Mouse (Mus musculus) heart, postnatal 0 days (tissue): ENCODE results near the gene Map3k4. TPM values are rescaled to one million over a fixed set of nuclear protein-coding genes. Genes with fewer than 3 reads are reported as not detected.

Experiments used
- ATAC-seq: fragments of 200-750 bp; cut with Nextera tagmentation; 2 replicates; pipeline ENCODE4 v1.8.0; 2017; ENCODE audit warnings: low read depth, moderate number of reproducible peaks, moderate library complexity; ENCODE audit not compliant: insufficient read depth
- DNase-seq: peaks from one replicate; pipeline ENCODE4 v3.0.0-alpha.2; 2016; ENCODE audit warnings: low spot score
- H3K27ac ChIP-seq: fragments of 300-500 bp; sonication (generic); 2 replicates; pipeline ENCODE4 v1.5.1; 2014; ENCODE audit warnings: low read depth, mild to moderate bottlenecking
- H3K27me3 ChIP-seq: fragments of 300-500 bp; sonication (generic); 2 replicates; pipeline ENCODE4 v1.6.1; 2014; ENCODE audit warnings: low read length, mixed read lengths; ENCODE audit not compliant: control insufficient read depth, insufficient read depth
- H3K36me3 ChIP-seq: fragments of 300-500 bp; sonication (generic); replicated peaks from 2 replicates; pipeline ENCODE4 v1.6.1; 2014; ENCODE audit warnings: low read length, mixed read lengths; ENCODE audit not compliant: control insufficient read depth, insufficient read depth
- H3K4me1 ChIP-seq: fragments of 300-500 bp; sonication (generic); 2 replicates; pipeline ENCODE4 v1.6.1; 2014; ENCODE audit warnings: antibody characterized with exemption; ENCODE audit not compliant: control insufficient read depth, insufficient read depth
- H3K4me2 ChIP-seq: fragments of 300-500 bp; sonication (generic); 2 replicates; pipeline ENCODE4 v1.6.1; 2014; ENCODE audit warnings: low read depth, mild to moderate bottlenecking, low read length, moderate library complexity
- H3K4me3 ChIP-seq: fragments of 300-500 bp; sonication (generic); 2 replicates; pipeline ENCODE4 v1.5.1; 2014; ENCODE audit warnings: low read depth, low read length
- H3K9ac ChIP-seq: fragments of 300-500 bp; sonication (generic); replicated peaks from 2 replicates; pipeline ENCODE4 v1.6.1; 2014; ENCODE audit warnings: low read depth, low read length, mixed read lengths
- H3K9me3 ChIP-seq: fragments of 300-500 bp; sonication (generic); replicated peaks from 2 replicates; pipeline ENCODE4 v1.6.1; 2016; ENCODE audit warnings: low read length; ENCODE audit not compliant: control insufficient read depth
- CTCF ChIP-seq: IDR thresholded peaks from 2 replicates; pipeline ENCODE4 v1.5.1; 2016; ENCODE audit warnings: antibody characterized with exemption, control low read depth, low read depth
- EP300 ChIP-seq: IDR thresholded peaks from 2 replicates; pipeline ENCODE4 v1.6.1; 2016; ENCODE audit warnings: antibody characterized with exemption, low read depth
- WGBS: fragments of 180-500 bp; shearing (Covaris S2); extraction: QIAGEN DNeasy Blood & Tissue Kit; methylation state at CpG from one replicate; pipeline ENCODE4 v1.1.7; 2014; 5-methylcytosine and 5-hydroxymethylcytosine counted together
- polyA plus RNA-seq: library from polyadenylated mRNA; unstranded; fragments of >200 nt; fragmentation: Nextera tagmentation; extraction: Ambion mirVana; gene quantifications from 2 replicates; pipeline ENCODE4 v1.2.1, GENCODE M21; 2015
- total RNA-seq: library from RNA; depleted of rRNA; stranded (reverse); fragments of >200 nt; gene quantifications from 2 replicates; pipeline ENCODE4 v1.2.3, GENCODE M21; 2014; ENCODE audit warnings: low replicate concordance

Gene Map3k4
- total and polyA plus RNA-seq, 2 experiments from 2014 or later: 25.0 to 36.0 TPM

- H3K27me3 ChIP-seq: no peaks in the 10 kb centered on the region
- no peak for DNase-seq
- no peaks in the 10 kb centered on the region for H3K36me3 ChIP-seq
- TF ChIP-seq EP300: no peak
- no peak for TF ChIP-seq CTCF
- 0 out of 2 replicates have a peak overlapping the region, but pooled peaks have one; percentile 10 for H3K4me2 ChIP-seq
- ATAC-seq: no peak
- H3K27ac ChIP-seq: peak overlapping the region; percentile 28; the same call in 1 of the 2 replicates
- H3K4me3 ChIP-seq: no peak overlapping the region
- H3K4me1 ChIP-seq: no peaks in the 10 kb centered on the region
- no peak overlapping the region for H3K9ac ChIP-seq
- no peaks in the 10 kb centered on the region for H3K9me3 ChIP-seq
- 35% methylated on average over 10 of the region's 10 CpGs for WGBS
Measured at GRCm38 (mm10) chr17:12195604-12196003, 123.0 kb downstream of the Map3k4 start.

DNA sequence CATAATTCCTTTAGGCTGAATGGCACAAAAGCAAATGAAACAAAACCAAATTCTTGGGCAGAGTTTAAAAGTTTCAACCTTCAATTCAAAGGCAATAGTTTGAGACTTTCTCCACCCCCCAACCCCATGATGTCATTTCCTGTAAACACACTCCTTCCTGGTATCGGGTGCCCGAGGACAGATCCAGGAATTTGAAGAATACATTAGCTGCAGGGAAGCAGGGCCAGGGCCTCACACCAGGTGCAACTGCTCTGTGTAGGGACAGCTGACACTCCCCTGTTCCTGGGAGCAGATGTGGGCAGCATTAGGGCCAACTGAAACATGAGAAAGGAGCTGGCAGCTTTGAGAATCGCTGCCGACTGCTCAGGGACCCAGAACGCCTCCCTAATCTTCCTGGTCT lies 123.5 kb downstream of the Map3k4 start:
- H3K27me3 ChIP-seq: no peaks in the 10 kb centered on the region
- H3K9me3 ChIP-seq: no peaks in the 10 kb centered on the region
- H3K36me3 ChIP-seq: no peaks in the 10 kb centered on the region
- H3K27ac ChIP-seq: peak overlapping the region; percentile 28; the same call in 1 of the 2 replicates
- no peak overlapping the region for H3K4me3 ChIP-seq
- no peak overlapping the region for H3K9ac ChIP-seq
- DNase-seq: peak; percentile 41
- H3K4me1 ChIP-seq: no peaks in the 10 kb centered on the region
- ATAC-seq: 0 out of 2 replicates have a peak, but pooled peaks have one; percentile 44
- WGBS: 21% methylated on average over 5 of the region's 5 CpGs
- 0 out of 2 replicates have a peak overlapping the region, but pooled peaks have one; percentile 10 for H3K4me2 ChIP-seq
- no peak for TF ChIP-seq EP300
- no peak for TF ChIP-seq CTCF

DNA sequence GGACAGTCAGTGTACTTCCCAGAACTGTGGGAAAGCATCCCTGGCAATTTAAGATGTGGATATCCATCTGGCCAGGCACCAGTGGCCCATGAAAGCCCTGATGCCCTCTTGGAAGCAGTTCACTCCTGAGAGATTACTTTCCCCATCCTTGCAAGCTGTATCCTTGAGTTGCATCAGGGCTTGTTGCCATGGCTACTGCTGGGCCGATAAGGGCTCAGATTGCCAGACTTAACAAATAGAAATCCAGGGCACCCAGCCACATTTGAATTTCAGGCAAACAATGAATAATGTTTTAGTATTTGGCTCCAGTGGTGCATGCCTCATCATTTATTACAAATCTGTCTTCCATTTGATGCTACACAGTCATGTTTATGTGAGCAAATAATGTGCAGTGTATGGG lies 130.8 kb downstream of the Map3k4 start:
- 48% methylated on average over 1 of the region's 1 CpGs for WGBS
- no peaks in the 10 kb centered on the region for H3K27me3 ChIP-seq
- no peaks in the 10 kb centered on the region for H3K36me3 ChIP-seq
- H3K4me2 ChIP-seq: no peak overlapping the region
- ATAC-seq (no peak), DNase-seq (no peak)
- no peaks in the 10 kb centered on the region for H3K4me1 ChIP-seq
- no peaks in the 10 kb centered on the region for H3K9me3 ChIP-seq
- no peak overlapping the region for H3K9ac ChIP-seq
- no peak overlapping the region for H3K27ac ChIP-seq
- H3K4me3 ChIP-seq: no peak overlapping the region
- TF ChIP-seq CTCF: no peak
- TF ChIP-seq EP300: no peak

GRCm38 (mm10) chr17:12186341-12186740 lies 132.3 kb downstream of the Map3k4 start:
- ATAC-seq: no peak
- WGBS: 70% methylated on average over 3 of the region's 3 CpGs
- Histone ChIP-seq H3K27me3 (no peaks in the 10 kb centered on the region), H3K4me3 (no peak overlapping the region), H3K4me2 (no peak overlapping the region), H3K9ac (no peak overlapping the region), H3K27ac (no peak overlapping the region), H3K36me3 (no peaks in the 10 kb centered on the region), H3K9me3 (no peaks in the 10 kb centered on the region), H3K4me1 (no peaks in the 10 kb centered on the region)
- no peak for DNase-seq
- TF ChIP-seq EP300 (no peak), CTCF (no peak)

DNA sequence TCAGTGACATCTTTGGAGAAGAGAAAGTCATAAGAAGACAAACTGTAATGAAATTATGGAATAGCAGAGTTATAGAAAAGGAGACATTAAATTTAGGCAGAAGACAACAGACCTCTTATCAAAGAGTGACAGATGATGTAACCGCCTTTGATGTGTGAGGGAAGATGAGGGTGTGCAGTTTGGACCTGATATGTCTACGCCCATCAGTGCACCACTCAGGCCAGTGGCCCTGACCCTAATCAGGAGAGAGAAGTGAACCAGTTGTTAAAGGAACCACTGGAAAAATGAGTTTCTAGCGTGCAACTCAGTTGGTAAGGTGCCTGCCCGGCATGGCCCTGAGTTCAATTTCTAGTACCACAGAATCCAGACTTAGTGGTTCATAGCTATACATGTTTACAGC lies 132.7 kb downstream of the Map3k4 start:
- H3K4me1 ChIP-seq: no peaks in the 10 kb centered on the region
- 80% methylated on average over 4 of the region's 4 CpGs for WGBS
- H3K9ac ChIP-seq: no peak overlapping the region
- H3K4me2 ChIP-seq: no peak overlapping the region
- H3K27me3 ChIP-seq: no peaks in the 10 kb centered on the region
- H3K4me3 ChIP-seq: no peak overlapping the region
- TF ChIP-seq CTCF (no peak), EP300 (no peak)
- DNase-seq: no peak
- H3K9me3 ChIP-seq: no peaks in the 10 kb centered on the region
- no peak overlapping the region for H3K27ac ChIP-seq
- no peak for ATAC-seq
- H3K36me3 ChIP-seq: no peaks in the 10 kb centered on the region

DNA sequence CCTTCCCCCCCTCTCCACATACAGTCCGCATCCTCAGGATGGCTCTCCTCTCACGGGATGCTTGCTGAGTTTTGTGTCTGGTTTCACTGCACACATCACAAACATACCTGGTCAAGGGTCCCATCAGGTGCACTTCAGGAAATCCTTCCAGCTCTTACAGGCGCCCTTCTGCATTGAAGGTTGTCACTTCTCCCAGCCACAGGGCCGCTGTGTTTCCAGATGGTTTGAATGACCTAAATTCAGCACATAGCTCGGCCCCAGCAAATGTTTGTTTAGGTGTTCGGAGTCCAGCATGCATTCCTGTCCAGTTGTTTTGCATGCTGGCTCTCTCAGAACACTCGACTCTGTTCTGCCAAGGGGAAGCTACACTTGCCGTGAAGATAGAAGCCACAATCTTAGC lies 134.3 kb downstream of the Map3k4 start:
- 67% methylated on average over 8 of the region's 8 CpGs for WGBS
- H3K9me3 ChIP-seq: no peaks in the 10 kb centered on the region
- TF ChIP-seq EP300 (no peak), CTCF (no peak)
- no peak for DNase-seq
- H3K27ac ChIP-seq: no peak overlapping the region
- no peaks in the 10 kb centered on the region for H3K27me3 ChIP-seq
- H3K36me3 ChIP-seq: no peaks in the 10 kb centered on the region
- H3K4me2 ChIP-seq: no peak overlapping the region
- no peak overlapping the region for H3K9ac ChIP-seq
- ATAC-seq: no peak
- no peaks in the 10 kb centered on the region for H3K4me1 ChIP-seq
- no peak overlapping the region for H3K4me3 ChIP-seq
